In the genomic region with DNA sequence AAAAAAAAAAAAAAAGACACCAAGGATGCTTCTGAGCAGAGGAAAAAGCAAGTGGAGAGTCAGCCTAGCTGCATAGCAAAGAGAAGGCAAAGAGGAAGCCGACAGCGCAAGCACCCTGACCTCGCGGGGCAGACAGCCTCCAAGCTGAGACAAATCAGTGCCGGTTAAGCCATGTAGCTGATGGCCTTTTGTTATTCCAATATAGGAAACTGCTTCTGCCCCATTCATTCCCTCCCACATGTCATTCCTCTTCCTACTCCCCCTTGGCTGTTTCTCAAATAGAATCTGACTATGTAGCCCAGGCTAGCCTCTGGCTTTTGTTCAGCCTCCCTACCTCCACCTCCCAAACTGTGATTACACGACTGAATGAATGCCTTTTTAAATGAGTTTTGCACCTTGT, we compare ENCODE assay signal across 20 mouse cellular contexts.
"Had no signal": no experiment of that assay in that cellular context is flagged by ENCODE, and none has a peak within 500 bp of the region (broad histone marks: within the 10 kb centered on the region; RNA-seq: fewer than 3 reads in every experiment).

No protein-coding gene starts in this region.

- H3K4me1 ChIP-seq: lung, embryonic 15.5 days; stomach, embryonic 15.5 days had no signal

- H3K36me3 ChIP-seq: lung, embryonic 15.5 days; midbrain, embryonic 10.5 days; midbrain, embryonic 12.5 days; neural tube, embryonic 13.5 days; neural tube, embryonic 15.5 days; stomach, embryonic 15.5 days had no signal

- H3K27ac ChIP-seq: lung, embryonic 15.5 days; macrophage; midbrain, embryonic 10.5 days; midbrain, embryonic 12.5 days; neural tube, embryonic 13.5 days; neural tube, embryonic 15.5 days; stomach, embryonic 15.5 days; stomach, postnatal 0 days had no signal

- DNase-seq: liver, postnatal 0 days; lung, adult 2 months; lung, postnatal 14 days; lung, postnatal 36 days; midbrain, embryonic 14.5 days; right cerebral cortex, postnatal 14 days; thymus, adult 2 months; thymus, postnatal 25 days; thymus, postnatal 4 days had no signal

- ATAC-seq: liver, postnatal 0 days; lung, postnatal 0 days; midbrain, embryonic 16.5 days had no signal

- H3K4me3 ChIP-seq: lung, embryonic 15.5 days; midbrain, embryonic 10.5 days; midbrain, embryonic 12.5 days; myocyte; neural tube, embryonic 13.5 days; neural tube, embryonic 15.5 days; stomach, embryonic 15.5 days had no signal

- H3K9ac ChIP-seq: liver, postnatal 0 days; lung, embryonic 15.5 days; midbrain, embryonic 12.5 days; neural tube, embryonic 13.5 days; neural tube, embryonic 15.5 days; stomach, embryonic 15.5 days had no signal

- H3K9me3 ChIP-seq: lung, embryonic 15.5 days; midbrain, embryonic 10.5 days; midbrain, embryonic 12.5 days; neural tube, embryonic 13.5 days; neural tube, embryonic 15.5 days; stomach, embryonic 15.5 days had no signal

- H3K27me3 ChIP-seq: lung, embryonic 15.5 days; midbrain, embryonic 12.5 days; neural tube, embryonic 13.5 days; neural tube, embryonic 15.5 days; stomach, embryonic 15.5 days had no signal
